Mouse (Mus musculus): ENCODE data around the gene Dlk2.

DNA sequence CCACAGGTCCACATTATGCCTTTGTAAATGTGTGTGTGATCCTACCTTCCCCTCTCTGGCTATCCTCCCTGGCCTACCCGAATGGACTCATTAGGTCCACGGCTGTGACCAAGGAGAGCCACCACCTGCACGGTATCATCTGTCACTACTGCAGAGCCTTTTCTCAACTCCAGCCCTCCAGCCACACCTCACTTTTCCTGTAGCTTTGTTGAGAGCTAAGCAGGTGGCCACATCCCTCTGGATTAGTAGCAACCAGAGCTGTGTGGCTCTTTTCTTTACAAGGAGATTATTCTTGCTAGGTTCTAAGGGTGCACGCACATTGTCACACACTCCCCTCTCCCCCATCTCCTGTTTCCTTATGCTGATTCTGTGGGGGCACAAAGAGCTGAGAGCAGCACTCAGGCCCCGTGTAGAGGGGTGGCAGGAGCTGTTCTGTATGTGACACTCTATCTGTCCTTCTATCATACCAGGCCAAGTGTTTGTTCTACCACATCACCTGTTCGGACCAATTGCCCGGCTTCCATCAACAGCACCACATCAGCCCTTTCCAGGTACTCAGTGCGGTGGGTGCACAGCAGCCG lies 16.0 kb downstream of the Dlk2 start:
- TF ChIP-seq CTCF (conservative IDR thresholded peaks at IDR 0.05; ENCODE audit: insufficient read depth, insufficient read length, low read depth, low read length), result no peak
- TF ChIP-seq POLR2A (IDR thresholded peaks at IDR 0.05; ENCODE audit: low read depth, low read length), result no peak

Data from kidney, adult 2 months (tissue).